ENCODE assay signal across 8 mouse cellular contexts in genomic region chr19:46642136-46642753, GRCm38 (mm10). TPM values are rescaled to one million over a fixed set of nuclear protein-coding genes. Genes with fewer than 3 reads are reported as not detected.
DNase-seq lines count a peak whose midpoint lies in the region; ATAC-seq and TF ChIP-seq lines count a peak whose summit lies in the region.

No protein-coding gene starts in this region.

- peaks cover 82% of the 10 kb centered on the region for H3K4me1 ChIP-seq in embryonic facial prominence, embryonic 14.5 days (ENCODE audit: control insufficient read depth, insufficient read depth, low read length)
- peaks cover 39% of the 10 kb centered on the region for H3K4me1 ChIP-seq in intestine, embryonic 14.5 days (replicated peaks; ENCODE audit: control insufficient read depth, insufficient read depth, low read length)
- peaks cover 29% of the 10 kb centered on the region for H3K4me1 ChIP-seq in neural tube, embryonic 14.5 days (ENCODE audit: control insufficient read depth, insufficient read depth, low read length)

- no peak for TF ChIP-seq CTCF in layer of hippocampus, adult 2 months (conservative IDR thresholded peaks at IDR 0.05)

- H3K27ac ChIP-seq in layer of hippocampus, adult 2 months, result peak overlapping the region; percentile 84
- H3K27ac ChIP-seq in embryonic facial prominence, embryonic 14.5 days (replicated peaks; ENCODE audit: low read depth, low read length), result peak overlapping the region; percentile 69
- peak overlapping the region; percentile 79 for H3K27ac ChIP-seq in intestine, embryonic 14.5 days (ENCODE audit: low read depth)
- peak overlapping the region; percentile 48; the same call in 1 of the 2 replicates for H3K27ac ChIP-seq in neural tube, embryonic 14.5 days (ENCODE audit: low read depth, low read length)

- H3K27me3 ChIP-seq in embryonic facial prominence, embryonic 14.5 days (replicated peaks; ENCODE audit: control insufficient read depth, insufficient read depth, low read length), result no peaks in the 10 kb centered on the region
- H3K27me3 ChIP-seq in intestine, embryonic 14.5 days (replicated peaks; ENCODE audit: control insufficient read depth, insufficient read depth, low read length), result no peaks in the 10 kb centered on the region
- H3K27me3 ChIP-seq in neural tube, embryonic 14.5 days (ENCODE audit: control insufficient read depth, insufficient read depth, low read length), result no peaks in the 10 kb centered on the region

- ATAC-seq in embryonic facial prominence, embryonic 14.5 days (ENCODE audit: low read depth), result no peak
- no peak for ATAC-seq in intestine, embryonic 14.5 days (replicated peaks; ENCODE audit: low FRiP score, low TSS enrichment, low read depth)
- ATAC-seq in neural tube, embryonic 14.5 days (ENCODE audit: low read depth), result no peak

- no peak overlapping the region for H3K4me3 ChIP-seq in layer of hippocampus, adult 2 months
- no peak overlapping the region for H3K4me3 ChIP-seq in embryonic facial prominence, embryonic 14.5 days (ENCODE audit: low read depth, low read length)
- no peak overlapping the region for H3K4me3 ChIP-seq in intestine, embryonic 14.5 days (ENCODE audit: low read depth, low read length)
- no peak overlapping the region for H3K4me3 ChIP-seq in neural tube, embryonic 14.5 days (ENCODE audit: low read depth, low read length)

- peak overlapping the region; percentile 28 for H3K4me2 ChIP-seq in embryonic facial prominence, embryonic 14.5 days (ENCODE audit: low read depth, low read length)
- H3K4me2 ChIP-seq in intestine, embryonic 14.5 days (ENCODE audit: low read length), result peak overlapping the region; percentile 39
- no peak overlapping the region for H3K4me2 ChIP-seq in neural tube, embryonic 14.5 days (ENCODE audit: low read depth, low read length)

- no peaks in the 10 kb centered on the region for H3K9me3 ChIP-seq in embryonic facial prominence, embryonic 14.5 days (ENCODE audit: control insufficient read depth, low read length)
- no peaks in the 10 kb centered on the region for H3K9me3 ChIP-seq in intestine, embryonic 14.5 days (ENCODE audit: control insufficient read depth, low read length)
- no peaks in the 10 kb centered on the region for H3K9me3 ChIP-seq in neural tube, embryonic 14.5 days (ENCODE audit: control insufficient read depth, low read length)

- DNase-seq in layer of hippocampus, adult 2 months (ENCODE audit: low spot score in 2 of 2), result no peak
- no peak for DNase-seq in layer of hippocampus, postnatal 14 days (ENCODE audit: low spot score in 2 of 2)
- peak; percentile 59 for DNase-seq in embryonic facial prominence, embryonic 14.5 days (ENCODE audit: low spot score)
- DNase-seq in intestine, embryonic 14.5 days (ENCODE audit: low spot score), result peak; percentile 70
- no peak for DNase-seq in left cerebral cortex, adult 9 months (ENCODE audit: low spot score in 2 of 2)
- no peak for DNase-seq in thymus, adult 18-20 months
- no peak for DNase-seq in layer of hippocampus, postnatal 25 days (ENCODE audit: extremely low spot score in 1 of 2, low spot score in 1 of 2)

- peaks cover 10% of the 10 kb centered on the region; the same call in 1 of the 2 replicates for H3K36me3 ChIP-seq in embryonic facial prominence, embryonic 14.5 days (ENCODE audit: control insufficient read depth, insufficient read depth, low read length)
- H3K36me3 ChIP-seq in intestine, embryonic 14.5 days (ENCODE audit: control insufficient read depth, insufficient read depth, low read length), result peaks cover 41% of the 10 kb centered on the region
- no peaks in the 10 kb centered on the region for H3K36me3 ChIP-seq in neural tube, embryonic 14.5 days (ENCODE audit: control insufficient read depth, insufficient read depth, low read length)

- WGBS in embryonic facial prominence, embryonic 14.5 days, result 59% methylated on average over 22 of the region's 22 CpGs
- WGBS in intestine, embryonic 14.5 days, result 33% methylated on average over 22 of the region's 22 CpGs
- WGBS in neural tube, embryonic 14.5 days, result 56% methylated on average over 22 of the region's 22 CpGs

- H3K9ac ChIP-seq in embryonic facial prominence, embryonic 14.5 days (ENCODE audit: low read depth, low read length), result peak overlapping the region; percentile 39; the same call in 1 of the 2 replicates
- H3K9ac ChIP-seq in intestine, embryonic 14.5 days (ENCODE audit: low read length), result 0 out of 2 replicates have a peak overlapping the region, but pooled peaks have one; percentile 1
- no peak overlapping the region for H3K9ac ChIP-seq in neural tube, embryonic 14.5 days (replicated peaks; ENCODE audit: low read depth, low read length)

RNA-seq across cellular contexts. Expression of gene Cyp17a1, which starts 30.7 kb away (rescaled TPM):
- not detected for total RNA-seq in layer of hippocampus, adult 2 months (2021)
- total RNA-seq in layer of hippocampus, postnatal 14 days (2021), result not detected
- 0.33 and 0.87 TPM in 2 replicates for polyA plus RNA-seq in embryonic facial prominence, embryonic 14.5 days (2014; fragmentation: Nextera tagmentation; extraction: Ambion mirVana)
- 0.23 TPM in 1 of 2 replicates, not detected in the other for polyA plus RNA-seq in intestine, embryonic 14.5 days (2014; fragmentation: Nextera tagmentation; extraction: Ambion mirVana)
- 0.35 TPM in 1 of 2 replicates, not detected in the other for polyA plus RNA-seq in neural tube, embryonic 14.5 days (2014; fragmentation: Nextera tagmentation; extraction: Ambion mirVana)
- total RNA-seq in layer of hippocampus, postnatal 25 days (2021), result not detected

RNA-seq across cellular contexts. Expression of gene Wbp1l, which starts 43.4 kb away (rescaled TPM):
- 10 to 100 TPM; 33.5 to 38.0 TPM for total RNA-seq in layer of hippocampus, adult 2 months (2021)
- 10 to 100 TPM; 39.8 to 41.8 TPM for total RNA-seq in layer of hippocampus, postnatal 14 days (2021)
- polyA plus RNA-seq in embryonic facial prominence, embryonic 14.5 days (2014; fragmentation: Nextera tagmentation; extraction: Ambion mirVana), result 37.7 and 42.6 TPM in 2 replicates
- polyA plus RNA-seq in intestine, embryonic 14.5 days (2014; fragmentation: Nextera tagmentation; extraction: Ambion mirVana), result 39.6 and 40.2 TPM in 2 replicates
- 28.2 and 35.2 TPM in 2 replicates for polyA plus RNA-seq in neural tube, embryonic 14.5 days (2014; fragmentation: Nextera tagmentation; extraction: Ambion mirVana)
- 10 to 100 TPM; 37.8 to 37.9 TPM for total RNA-seq in layer of hippocampus, postnatal 25 days (2021)

RNA-seq across cellular contexts. Expression of gene Borcs7, which starts 47.5 kb away (rescaled TPM):
- total RNA-seq in layer of hippocampus, adult 2 months (2021), result 10 to 100 TPM; 22.8 TPM
- total RNA-seq in layer of hippocampus, postnatal 14 days (2021), result 10 to 100 TPM; 18.7 to 21.2 TPM
- polyA plus RNA-seq in embryonic facial prominence, embryonic 14.5 days (2014; fragmentation: Nextera tagmentation; extraction: Ambion mirVana), result 13.9 and 14.3 TPM in 2 replicates
- polyA plus RNA-seq in intestine, embryonic 14.5 days (2014; fragmentation: Nextera tagmentation; extraction: Ambion mirVana), result 17.5 and 18.0 TPM in 2 replicates
- 27.2 and 28.2 TPM in 2 replicates for polyA plus RNA-seq in neural tube, embryonic 14.5 days (2014; fragmentation: Nextera tagmentation; extraction: Ambion mirVana)
- 10 to 100 TPM; 20.2 to 20.6 TPM for total RNA-seq in layer of hippocampus, postnatal 25 days (2021)

Comparison
In these comparisons a context has a peak if more than half of its experiments do, and no peak if none do; other contexts are left out.
1. DNase-seq: peak in embryonic facial prominence, embryonic 14.5 days (single experiment) and intestine, embryonic 14.5 days (single experiment); none in layer of hippocampus, adult 2 months (0 of 2), layer of hippocampus, postnatal 14 days (0 of 2), left cerebral cortex, adult 9 months (0 of 2), thymus, adult 18-20 months (0 of 2) and layer of hippocampus, postnatal 25 days (0 of 2).
2. Peak in every context shown above with its lines, with median percentiles within 50 percentile points of each other: H3K27ac ChIP-seq.